Mouse (Mus musculus): ENCODE results near the gene Ifih1. TPM values are rescaled to one million over a fixed set of nuclear protein-coding genes. Genes with fewer than 3 reads are reported as not detected.

The Ifih1 gene
- total and polyA plus RNA-seq, 3 experiments: 7.0 to 27.5 (median 20.8) TPM

GRCm38 (mm10) chr2:62670301-62670700 lies 24.2 kb upstream of the Ifih1 start:
- H3K36me3 ChIP-seq (replicated peaks): peaks cover 4% of the 10 kb centered on the region
- peaks cover 7% of the 10 kb centered on the region; the same call in 1 of the 2 replicates for H3K4me1 ChIP-seq (ENCODE audit: insufficient read depth, low read depth, low read length)
- DNase-seq (ENCODE audit: low spot score) (no peak), ATAC-seq (ENCODE audit: extremely low read depth, insufficient number of reproducible peaks, low FRiP score, poor library complexity, severe bottlenecking) (no peak; the same call in 1 of the 2 replicates)
- no peaks in the 10 kb centered on the region for H3K9me3 ChIP-seq (replicated peaks)
- H3K4me3 ChIP-seq (ENCODE audit: low read depth, low read length): no peak overlapping the region
- TF ChIP-seq TAL1 (conservative IDR thresholded peaks at IDR 0.05; ENCODE audit: low read depth, low read length) (no peak), GATA2 (IDR thresholded peaks at IDR 0.05; ENCODE audit: borderline replicate concordance, low read depth, low read length) (no peak), POLR2AphosphoS5 (IDR thresholded peaks at IDR 0.05; ENCODE audit: insufficient replicate concordance, low read depth, low read length) (no peak), CTCF (IDR thresholded peaks at IDR 0.05; ENCODE audit: low read depth, low read length) (no peak), GATA1 (IDR thresholded peaks at IDR 0.05; ENCODE audit: borderline replicate concordance, low read length) (no peak)
- H3K27me3 ChIP-seq (ENCODE audit: insufficient read depth, low read length): no peaks in the 10 kb centered on the region

GRCm38 (mm10) chr2:62669848-62670247 lies 23.8 kb upstream of the Ifih1 start:
- TF ChIP-seq TAL1 (conservative IDR thresholded peaks at IDR 0.05; ENCODE audit: low read depth, low read length) (no peak), CTCF (IDR thresholded peaks at IDR 0.05; ENCODE audit: low read depth, low read length) (no peak)
- peaks cover 10% of the 10 kb centered on the region for H3K4me1 ChIP-seq (ENCODE audit: insufficient read depth, low read depth, low read length)
- ATAC-seq (ENCODE audit: extremely low read depth, insufficient number of reproducible peaks, low FRiP score, poor library complexity, severe bottlenecking) (no peak), DNase-seq (ENCODE audit: low spot score) (no peak)
- H3K36me3 ChIP-seq (replicated peaks): peaks cover 4% of the 10 kb centered on the region
- H3K9me3 ChIP-seq (replicated peaks): no peaks in the 10 kb centered on the region
- H3K4me3 ChIP-seq (ENCODE audit: low read depth, low read length): no peak overlapping the region
- no peaks in the 10 kb centered on the region for H3K27me3 ChIP-seq (ENCODE audit: insufficient read depth, low read length)

GRCm38 (mm10) chr2:62665536-62665935 lies 19.5 kb upstream of the Ifih1 start:
- H3K9me3 ChIP-seq (replicated peaks): no peaks in the 10 kb centered on the region
- TF ChIP-seq GATA1 (IDR thresholded peaks at IDR 0.05; ENCODE audit: borderline replicate concordance, low read length) (no peak), POLR2AphosphoS5 (IDR thresholded peaks at IDR 0.05; ENCODE audit: insufficient replicate concordance, low read depth, low read length) (no peak), CTCF (IDR thresholded peaks at IDR 0.05; ENCODE audit: low read depth, low read length) (no peak), TAL1 (conservative IDR thresholded peaks at IDR 0.05; ENCODE audit: low read depth, low read length) (no peak), GATA2 (IDR thresholded peaks at IDR 0.05; ENCODE audit: borderline replicate concordance, low read depth, low read length) (no peak)

GRCm38 (mm10) chr2:62664839-62665238 lies 18.8 kb upstream of the Ifih1 start:
- DNase-seq (ENCODE audit: low spot score) (no peak), ATAC-seq (ENCODE audit: extremely low read depth, insufficient number of reproducible peaks, low FRiP score, poor library complexity, severe bottlenecking) (no peak)
- Histone ChIP-seq H3K27me3 (ENCODE audit: insufficient read depth, low read length) (no peaks in the 10 kb centered on the region), H3K4me1 (ENCODE audit: insufficient read depth, low read depth, low read length) (peaks cover 17% of the 10 kb centered on the region), H3K4me3 (ENCODE audit: low read depth, low read length) (peak overlapping the region; percentile 96; the same call in 1 of the 2 replicates), H3K36me3 (replicated peaks) (no peaks in the 10 kb centered on the region), H3K9me3 (replicated peaks) (no peaks in the 10 kb centered on the region)
- TF ChIP-seq POLR2AphosphoS5 (IDR thresholded peaks at IDR 0.05; ENCODE audit: insufficient replicate concordance, low read depth, low read length): no peak
- no peak for TF ChIP-seq GATA2 (IDR thresholded peaks at IDR 0.05; ENCODE audit: borderline replicate concordance, low read depth, low read length)
- no peak for TF ChIP-seq TAL1 (conservative IDR thresholded peaks at IDR 0.05; ENCODE audit: low read depth, low read length)
- TF ChIP-seq GATA1 (IDR thresholded peaks at IDR 0.05; ENCODE audit: borderline replicate concordance, low read length): no peak
- no peak for TF ChIP-seq CTCF (IDR thresholded peaks at IDR 0.05; ENCODE audit: low read depth, low read length)

More at GRCm38 (mm10) chr2:62665536-62665935, 19.5 kb upstream of the Ifih1 start:
- ATAC-seq (ENCODE audit: extremely low read depth, insufficient number of reproducible peaks, low FRiP score, poor library complexity, severe bottlenecking): no peak
- H3K36me3 ChIP-seq (replicated peaks): no peaks in the 10 kb centered on the region
- H3K4me3 ChIP-seq (ENCODE audit: low read depth, low read length): no peak overlapping the region
- DNase-seq (ENCODE audit: low spot score): no peak
- peaks cover 19% of the 10 kb centered on the region for H3K4me1 ChIP-seq (ENCODE audit: insufficient read depth, low read depth, low read length)
- H3K27me3 ChIP-seq (ENCODE audit: insufficient read depth, low read length): no peaks in the 10 kb centered on the region

- Histone ChIP-seq H3K4me1 (ENCODE audit: insufficient read depth, low read depth, low read length) (peaks cover 17% of the 10 kb centered on the region), H3K4me3 (ENCODE audit: low read depth, low read length) (peak within 1 kb of the TSS; percentile 96), H3K36me3 (replicated peaks) (no peaks in the 10 kb centered on the region), H3K9me3 (replicated peaks) (no peaks in the 10 kb centered on the region), H3K27me3 (ENCODE audit: insufficient read depth, low read length) (no peaks in the 10 kb centered on the region)
- ATAC-seq (ENCODE audit: extremely low read depth, insufficient number of reproducible peaks, low FRiP score, poor library complexity, severe bottlenecking) (peak; percentile 98), DNase-seq (ENCODE audit: low spot score) (peak; percentile 90)
- TF ChIP-seq TAL1 (conservative IDR thresholded peaks at IDR 0.05; ENCODE audit: low read depth, low read length): no peak
- TF ChIP-seq POLR2AphosphoS5 (IDR thresholded peaks at IDR 0.05; ENCODE audit: insufficient replicate concordance, low read depth, low read length): no peak
- TF ChIP-seq GATA2 (IDR thresholded peaks at IDR 0.05; ENCODE audit: borderline replicate concordance, low read depth, low read length): no peak
- TF ChIP-seq CTCF (IDR thresholded peaks at IDR 0.05; ENCODE audit: low read depth, low read length): no peak
- no peak for TF ChIP-seq GATA1 (IDR thresholded peaks at IDR 0.05; ENCODE audit: borderline replicate concordance, low read length)
Observed at GRCm38 (mm10) chr2:62664135-62664670, 18.1 kb upstream of the Ifih1 start, which contains the start of gene Gca. Gca (plus strand) TSS chr2:62664285.

GRCm38 (mm10) chr2:62662560-62662959 lies 16.5 kb upstream of the Ifih1 start:
- H3K9me3 ChIP-seq (replicated peaks): no peaks in the 10 kb centered on the region
- DNase-seq (ENCODE audit: low spot score) (no peak), ATAC-seq (ENCODE audit: extremely low read depth, insufficient number of reproducible peaks, low FRiP score, poor library complexity, severe bottlenecking) (no peak)
- peaks cover 17% of the 10 kb centered on the region for H3K4me1 ChIP-seq (ENCODE audit: insufficient read depth, low read depth, low read length)
- H3K4me3 ChIP-seq (ENCODE audit: low read depth, low read length): no peak overlapping the region
- TF ChIP-seq POLR2AphosphoS5 (IDR thresholded peaks at IDR 0.05; ENCODE audit: insufficient replicate concordance, low read depth, low read length): no peak
- no peaks in the 10 kb centered on the region for H3K27me3 ChIP-seq (ENCODE audit: insufficient read depth, low read length)
- H3K36me3 ChIP-seq (replicated peaks): no peaks in the 10 kb centered on the region

All from G1E (cell line).